Mouse (Mus musculus): ENCODE results near the gene Gm4631. TPM values are rescaled to one million over a fixed set of nuclear protein-coding genes. Genes with fewer than 3 reads are reported as not detected.
"Not testable (repeated sequence)": the region's sequence is repeated elsewhere in the genome, so short reads cannot be mapped to it uniquely, and the experiment has no call there.

The Gm4631 gene
- 18.8 and 18.9 TPM in 2 replicates for polyA plus RNA-seq (2016; fragmentation: Nextera tagmentation; extraction: Ambion mirVana)

- no CpG with 5 or more reads among the region's 8 CpGs for WGBS
- H3K27me3 ChIP-seq; H3K36me3 ChIP-seq; H3K4me1 ChIP-seq; H3K9ac ChIP-seq; H3K27ac ChIP-seq; H3K4me3 ChIP-seq; H3K4me2 ChIP-seq (replicated peaks); H3K9me3 ChIP-seq (replicated peaks); ATAC-seq (ENCODE audit: low FRiP score): not testable (repeated sequence)
Measured at GRCm38 (mm10) chr2:175338097-175338496, at the start of gene Gm4631. TSS of gene Gm4631 (minus strand) at chr2:175338197.

GRCm38 (mm10) chr2:175372136-175372535 lies 34.1 kb upstream of the Gm4631 start, which contains the start of gene Zfp968:
TSS of gene Zfp968 (plus strand) at chr2:175372436.
- H3K9ac ChIP-seq; H3K4me3 ChIP-seq; H3K4me1 ChIP-seq; H3K9me3 ChIP-seq (replicated peaks); H3K27me3 ChIP-seq; ATAC-seq (ENCODE audit: low FRiP score); H3K27ac ChIP-seq; H3K4me2 ChIP-seq (replicated peaks); H3K36me3 ChIP-seq: not testable (repeated sequence)
- no CpG with 5 or more reads among the region's 6 CpGs for WGBS

- not testable (repeated sequence) for H3K9ac ChIP-seq; ATAC-seq (ENCODE audit: low FRiP score); H3K27me3 ChIP-seq; H3K4me2 ChIP-seq (replicated peaks); H3K36me3 ChIP-seq; H3K4me3 ChIP-seq; H3K27ac ChIP-seq; H3K9me3 ChIP-seq (replicated peaks); H3K4me1 ChIP-seq
- WGBS, result no CpG with 5 or more reads among the region's 6 CpGs
Measured at GRCm38 (mm10) chr2:175274825-175275224, 63.2 kb downstream of the Gm4631 start, which contains the start of gene Gm14440. TSS of gene Gm14440 (plus strand) at chr2:175275125.

Other genes starting within 250 kb of the Gm4631 start
- gene Gm14399, start 196.2 kb downstream of the Gm4631 start, polyA plus RNA-seq (2016; fragmentation: Nextera tagmentation; extraction: Ambion mirVana), result 6.4 and 7.0 TPM in 2 replicates
- 0.87 and 1.1 TPM in 2 replicates for gene Gm14443, start 162.3 kb downstream of the Gm4631 start, polyA plus RNA-seq (2016; fragmentation: Nextera tagmentation; extraction: Ambion mirVana)
- gene Gm14391, start 131.3 kb downstream of the Gm4631 start, polyA plus RNA-seq (2016; fragmentation: Nextera tagmentation; extraction: Ambion mirVana), result 3.2 and 6.1 TPM in 2 replicates
- gene Gm14440, start 63.1 kb downstream of the Gm4631 start, polyA plus RNA-seq (2016; fragmentation: Nextera tagmentation; extraction: Ambion mirVana), result 0.70 and 5.0 TPM in 2 replicates
- 6.5 and 6.6 TPM in 2 replicates for gene Zfp968, start 34.2 kb upstream of the Gm4631 start, polyA plus RNA-seq (2016; fragmentation: Nextera tagmentation; extraction: Ambion mirVana)
- gene Gm4724, start 97.6 kb upstream of the Gm4631 start, polyA plus RNA-seq (2016; fragmentation: Nextera tagmentation; extraction: Ambion mirVana), result 12.9 and 15.3 TPM in 2 replicates
- gene Zfp965, start 131.8 kb upstream of the Gm4631 start, polyA plus RNA-seq (2016; fragmentation: Nextera tagmentation; extraction: Ambion mirVana), result 6.0 and 8.8 TPM in 2 replicates